Mouse (Mus musculus) spleen, adult 2 months (tissue): ENCODE results near the gene Hcrt. TPM values are rescaled to one million over a fixed set of nuclear protein-coding genes. Genes with fewer than 3 reads are reported as not detected.

Experiments
- DNase-seq, 2 experiments: peaks; one replicate each; pipeline versions ENCODE4 v3.0.0 to v3.0.0-alpha.2; 2012 to 2021; ENCODE audit warnings: low spot score in 2 of 2, low read depth in 1 of 2
- H3K27ac ChIP-seq: fragments of 200-500 bp; 2 replicates; pipeline ENCODE4 v1.5.1; 2012; ENCODE audit warnings: low read length, inconsistent platforms; ENCODE audit not compliant: insufficient read depth
- H3K27me3 ChIP-seq: fragments of 200-500 bp; 2 replicates; pipeline ENCODE4 v1.6.1; 2012; ENCODE audit warnings: mild to moderate bottlenecking, moderate library complexity, low read length, inconsistent platforms; ENCODE audit not compliant: control insufficient read depth, insufficient read depth
- H3K36me3 ChIP-seq: fragments of 200-500 bp; 2 replicates; pipeline ENCODE4 v1.6.1; 2012; ENCODE audit warnings: mild to moderate bottlenecking, low read length, inconsistent platforms; ENCODE audit not compliant: control insufficient read depth, insufficient read depth
- H3K4me1 ChIP-seq: fragments of 200-500 bp; 2 replicates; pipeline ENCODE4 v1.6.1; 2011; ENCODE audit warnings: inconsistent platforms; ENCODE audit not compliant: control insufficient read depth, insufficient read depth, insufficient read length
- H3K4me3 ChIP-seq: fragments of 200-500 bp; 2 replicates; pipeline ENCODE4 v1.5.1; 2011; ENCODE audit warnings: mild to moderate bottlenecking, inconsistent platforms; ENCODE audit not compliant: insufficient read depth, insufficient read length; ENCODE audit errors: extremely low read depth
- CTCF ChIP-seq: fragments of 200-500 bp; IDR thresholded peaks from 2 replicates; pipeline ENCODE4 v1.5.1; 2011; ENCODE audit warnings: mild to moderate bottlenecking, inconsistent platforms; ENCODE audit not compliant: insufficient read depth, insufficient read length, insufficient replicate concordance; ENCODE audit errors: extremely low read depth
- POLR2A ChIP-seq: fragments of 200-500 bp; IDR thresholded peaks from 2 replicates; pipeline ENCODE4 v1.6.1; 2011; ENCODE audit warnings: low read depth, low read length, inconsistent platforms
- WGBS: fragments of 180-500 bp; shearing (Covaris S2); methylation state at CpG from one replicate; pipeline ENCODE4 v1.1.7; 2018; 5-methylcytosine and 5-hydroxymethylcytosine counted together
- polyA plus RNA-seq: library from polyadenylated mRNA; depleted of rRNA; stranded (reverse); fragments of >200 nt; gene quantifications from 2 replicates; pipeline ENCODE4 v1.2.3, GENCODE M21; 2012; rRNA removed

Hcrt gene
- 0.22 TPM in 1 of 2 replicates, not detected in the other for polyA plus RNA-seq

- H3K4me3 ChIP-seq = peak within 1 kb of the TSS; percentile 56; the same call in 1 of the 2 replicates
- no peak for DNase-seq
- TF ChIP-seq CTCF (no peak), POLR2A (no peak)
- 90% methylated on average over 7 of the region's 7 CpGs for WGBS
- H3K4me1 ChIP-seq = peaks cover 17% of the 10 kb centered on the region
- no peak within 1 kb of the TSS for H3K27ac ChIP-seq
- no peaks in the 10 kb centered on the region; the same call in 1 of the 2 replicates for H3K27me3 ChIP-seq
- H3K36me3 ChIP-seq = 0 out of 2 replicates have a peak, but pooled peaks cover 2% of the 10 kb centered on the region
Observed at GRCm38 (mm10) chr11:100762831-100763230, at the start of gene Hcrt. Gene Hcrt, minus strand, starts transcription at chr11:100762931.

DNA sequence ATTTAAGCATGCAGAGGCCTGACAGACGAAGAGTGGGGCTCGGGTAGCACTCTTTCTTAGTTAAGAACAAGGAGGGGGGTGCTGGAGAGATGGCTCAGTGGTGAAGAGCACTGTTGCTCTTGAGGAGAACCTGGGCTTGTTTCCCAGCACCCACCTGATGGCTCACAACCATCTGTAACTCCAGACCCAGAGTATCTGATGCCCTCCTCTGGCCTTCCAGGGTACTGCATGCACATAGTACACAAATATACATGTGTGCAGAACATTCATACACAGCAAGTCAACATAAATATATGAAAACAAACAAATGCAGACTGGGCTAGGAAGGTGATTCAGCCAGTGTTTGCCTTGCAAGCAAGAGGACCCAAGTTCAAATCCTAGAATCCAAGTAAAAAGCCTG, 48.4 kb upstream of the Hcrt start:
- Histone ChIP-seq H3K27ac (no peak overlapping the region), H3K27me3 (no peaks in the 10 kb centered on the region), H3K4me3 (no peak overlapping the region), H3K36me3 (peaks cover 3% of the 10 kb centered on the region), H3K4me1 (peaks cover 11% of the 10 kb centered on the region)
- WGBS = 88% methylated on average over 2 of the region's 2 CpGs
- no peak for DNase-seq
- TF ChIP-seq POLR2A (no peak), CTCF (no peak)

GRCm38 (mm10) chr11:100810516-100810915, 47.8 kb upstream of the Hcrt start:
- Histone ChIP-seq H3K27me3 (no peaks in the 10 kb centered on the region), H3K36me3 (peaks cover 5% of the 10 kb centered on the region), H3K4me1 (peaks cover 8% of the 10 kb centered on the region; the same call in 1 of the 2 replicates), H3K27ac (no peak overlapping the region), H3K4me3 (no peak overlapping the region)
- DNase-seq = no peak
- WGBS = 90% methylated on average over 9 of the region's 9 CpGs
- TF ChIP-seq POLR2A = no peak
- no peak for TF ChIP-seq CTCF

DNA sequence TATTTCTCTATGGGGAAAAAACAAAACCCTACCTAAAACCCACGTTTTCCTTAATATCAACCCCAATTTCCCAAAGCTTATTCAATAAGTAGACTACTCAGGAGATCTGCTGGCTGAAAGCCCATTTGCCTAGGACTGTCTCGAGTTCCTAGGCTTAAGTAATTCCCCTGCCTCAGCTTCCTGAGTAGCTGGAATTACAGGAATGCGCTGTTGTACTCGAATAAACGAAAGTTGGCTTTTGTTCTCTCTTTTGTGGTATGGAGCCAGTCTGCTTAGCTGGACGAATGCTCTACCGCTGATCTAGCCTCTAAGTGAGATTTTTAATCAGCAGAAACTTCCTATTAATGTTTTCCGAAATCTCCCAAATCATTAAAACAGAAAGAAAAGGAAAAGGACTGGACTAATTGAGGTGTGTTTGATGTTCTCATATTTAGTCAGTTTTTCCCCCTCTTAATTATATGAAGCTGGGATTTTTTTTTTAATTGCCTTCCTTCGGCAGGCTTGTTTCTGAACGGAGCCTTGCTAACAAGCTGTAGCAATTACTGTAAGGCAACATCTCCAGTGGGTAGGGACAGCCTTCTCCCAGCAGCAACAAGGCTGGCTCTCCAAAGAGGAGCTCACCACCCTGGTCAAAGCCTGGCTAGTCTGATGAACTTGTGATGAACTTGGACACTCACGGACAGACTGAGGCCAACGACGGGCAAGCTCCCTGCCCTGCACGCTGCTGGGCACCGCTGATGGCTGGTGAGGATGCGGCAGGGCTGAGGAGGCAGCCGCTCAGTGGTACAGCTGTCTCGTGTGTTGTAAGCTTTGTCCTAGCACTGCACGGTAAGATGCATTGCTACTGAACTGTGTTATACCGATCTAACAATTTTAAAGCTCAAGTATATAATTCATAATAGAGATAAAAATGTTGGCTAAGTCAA, 43.9 kb upstream of the Hcrt start:
- Histone ChIP-seq H3K27me3 (no peaks in the 10 kb centered on the region), H3K27ac (no peak overlapping the region), H3K4me3 (no peak overlapping the region), H3K36me3 (peaks cover 28% of the 10 kb centered on the region), H3K4me1 (no peaks in the 10 kb centered on the region)
- DNase-seq = no peak
- TF ChIP-seq POLR2A (no peak), CTCF (no peak)
- 91% methylated on average over 20 of the region's 20 CpGs for WGBS

DNA sequence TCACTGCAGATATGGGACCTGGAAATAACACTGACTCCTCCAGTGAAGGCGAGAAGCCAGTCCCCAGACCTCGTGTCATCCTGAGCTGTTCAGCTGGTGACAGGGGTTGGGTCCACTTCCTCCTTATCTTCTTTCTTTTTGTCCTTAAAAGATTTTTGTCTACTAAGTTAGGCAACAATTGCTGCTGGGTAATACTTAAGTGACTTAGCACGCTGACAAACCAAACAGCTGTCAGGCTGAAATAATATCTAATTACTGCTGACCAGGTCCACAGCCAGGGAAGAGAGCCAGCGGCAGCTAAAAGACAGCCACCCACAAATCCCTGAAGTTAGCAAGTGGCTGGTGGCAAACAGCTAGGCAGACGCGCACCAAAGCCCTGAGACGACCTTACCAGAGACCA, 42.8 kb upstream of the Hcrt start:
- H3K4me3 ChIP-seq = no peak overlapping the region
- DNase-seq = no peak
- no peak overlapping the region for H3K27ac ChIP-seq
- H3K36me3 ChIP-seq = peaks cover 37% of the 10 kb centered on the region
- no peaks in the 10 kb centered on the region for H3K27me3 ChIP-seq
- no peaks in the 10 kb centered on the region for H3K4me1 ChIP-seq
- 71% methylated on average over 7 of the region's 7 CpGs for WGBS
- no peak for TF ChIP-seq CTCF
- TF ChIP-seq POLR2A = no peak

DNA sequence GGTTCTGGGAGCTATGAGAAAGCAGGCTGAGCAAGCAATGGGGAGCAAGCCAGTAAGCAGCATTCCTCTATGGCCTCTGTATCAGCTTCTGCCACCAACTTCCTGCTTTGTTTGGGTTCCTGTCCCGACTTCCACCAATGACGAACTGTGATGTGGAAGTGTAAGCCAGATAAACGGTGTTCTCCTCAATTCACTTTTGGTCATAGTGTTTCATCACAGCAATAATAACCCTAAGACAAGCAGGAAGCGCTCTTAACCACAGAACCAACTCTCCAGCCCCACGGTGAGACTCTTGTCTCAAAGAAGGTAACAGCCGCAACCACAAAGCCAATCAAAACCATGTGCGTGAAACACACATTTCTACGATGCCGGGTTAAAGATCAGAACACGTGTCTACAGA, 41.7 kb upstream of the Hcrt start:
- no peaks in the 10 kb centered on the region for H3K27me3 ChIP-seq
- DNase-seq = peak in 1 of 2 experiments; percentile 47
- peaks cover 41% of the 10 kb centered on the region for H3K36me3 ChIP-seq
- TF ChIP-seq POLR2A (no peak), CTCF (no peak)
- no peak overlapping the region for H3K4me3 ChIP-seq
- WGBS = 34% methylated on average over 10 of the region's 10 CpGs
- no peak overlapping the region for H3K27ac ChIP-seq
- no peaks in the 10 kb centered on the region for H3K4me1 ChIP-seq

DNA sequence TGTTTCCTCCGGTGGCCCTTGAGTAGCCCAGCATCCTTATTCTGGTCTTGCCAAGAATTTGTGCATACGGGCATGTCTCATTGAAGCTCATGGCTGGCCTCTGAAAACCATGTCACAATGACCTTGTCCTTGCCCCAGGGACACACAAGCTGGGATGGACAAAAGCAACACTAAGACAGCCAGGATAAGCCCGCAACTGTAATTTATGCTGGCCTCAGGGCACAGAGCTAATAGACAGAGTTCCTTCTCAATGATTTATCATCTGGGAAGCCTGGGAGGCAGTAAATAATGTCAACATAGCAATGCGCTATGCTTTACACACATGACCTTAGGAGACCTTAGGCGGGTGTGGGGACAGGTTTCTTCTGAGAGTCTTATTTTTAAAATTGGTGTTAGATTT, 36.7 kb upstream of the Hcrt start:
- DNase-seq = no peak

More for the DNA sequence above, 36.7 kb upstream of the Hcrt start:
- WGBS = 89% methylated on average over 5 of the region's 5 CpGs
- Histone ChIP-seq H3K4me1 (no peaks in the 10 kb centered on the region), H3K4me3 (no peak overlapping the region), H3K36me3 (peaks cover 48% of the 10 kb centered on the region), H3K27ac (no peak overlapping the region), H3K27me3 (no peaks in the 10 kb centered on the region)
- no peak for TF ChIP-seq POLR2A
- no peak for TF ChIP-seq CTCF
